Mouse (Mus musculus) intestine, postnatal 0 days (tissue): ENCODE results near the gene Ptpn3. TPM values are rescaled to one million over a fixed set of nuclear protein-coding genes. Genes with fewer than 3 reads are reported as not detected.

ENCODE experiments used
- ATAC-seq: fragments of 200-750 bp; cut with Nextera tagmentation; 2 replicates; pipeline ENCODE4 v1.8.0; 2017; ENCODE audit warnings: mild to moderate bottlenecking, moderate TSS enrichment, moderate library complexity
- H3K27ac ChIP-seq: fragments of 300-500 bp; sonication (generic); 2 replicates; pipeline ENCODE4 v1.5.1; 2014; ENCODE audit warnings: mild to moderate bottlenecking, low read depth, low read length, moderate library complexity
- H3K27me3 ChIP-seq: fragments of 300-500 bp; sonication (generic); replicated peaks from 2 replicates; pipeline ENCODE4 v1.6.1; 2014; ENCODE audit warnings: low read length, mixed read lengths; ENCODE audit not compliant: control insufficient read depth, insufficient read depth
- H3K36me3 ChIP-seq: fragments of 300-500 bp; sonication (generic); 2 replicates; pipeline ENCODE4 v1.6.1; 2014; ENCODE audit warnings: mild to moderate bottlenecking, moderate library complexity; ENCODE audit not compliant: control insufficient read depth, insufficient read depth
- H3K4me1 ChIP-seq: fragments of 300-500 bp; sonication (generic); replicated peaks from 2 replicates; pipeline ENCODE4 v1.6.1; 2014; ENCODE audit warnings: antibody characterized with exemption, low read length, mixed read lengths; ENCODE audit not compliant: control insufficient read depth, insufficient read depth
- H3K4me2 ChIP-seq: fragments of 300-500 bp; sonication (generic); replicated peaks from 2 replicates; pipeline ENCODE4 v1.6.1; 2014; ENCODE audit warnings: low read depth, mild to moderate bottlenecking, moderate library complexity
- H3K4me3 ChIP-seq: fragments of 300-500 bp; sonication (generic); 2 replicates; pipeline ENCODE4 v1.5.1; 2014; ENCODE audit warnings: low read depth, low read length
- H3K9ac ChIP-seq: fragments of 300-500 bp; sonication (generic); 2 replicates; pipeline ENCODE4 v1.6.1; 2014; ENCODE audit warnings: mild to moderate bottlenecking, low read depth, low read length
- H3K9me3 ChIP-seq: fragments of 300-500 bp; sonication (generic); 2 replicates; pipeline ENCODE4 v1.6.1; 2016; ENCODE audit warnings: mixed run types; ENCODE audit not compliant: control insufficient read depth
- CTCF ChIP-seq: sonication (generic); IDR thresholded peaks from 2 replicates; pipeline ENCODE4 v1.5.1; 2016; ENCODE audit warnings: low read depth, mild to moderate bottlenecking, control low read depth, antibody characterized with exemption, moderate library complexity
- WGBS: fragments of 180-500 bp; shearing (Covaris S2); extraction: QIAGEN DNeasy Blood & Tissue Kit; methylation state at CpG from one replicate; pipeline ENCODE4 v1.1.7; 2014; 5-methylcytosine and 5-hydroxymethylcytosine counted together
- polyA plus RNA-seq: library from polyadenylated mRNA; unstranded; fragments of >200 nt; fragmentation: Nextera tagmentation; extraction: Ambion mirVana; gene quantifications from 2 replicates; pipeline ENCODE4 v1.2.1, GENCODE M21; 2015

The Ptpn3 gene
- polyA plus RNA-seq, 1 experiment from 2014 or later: 8.6 TPM

DNA sequence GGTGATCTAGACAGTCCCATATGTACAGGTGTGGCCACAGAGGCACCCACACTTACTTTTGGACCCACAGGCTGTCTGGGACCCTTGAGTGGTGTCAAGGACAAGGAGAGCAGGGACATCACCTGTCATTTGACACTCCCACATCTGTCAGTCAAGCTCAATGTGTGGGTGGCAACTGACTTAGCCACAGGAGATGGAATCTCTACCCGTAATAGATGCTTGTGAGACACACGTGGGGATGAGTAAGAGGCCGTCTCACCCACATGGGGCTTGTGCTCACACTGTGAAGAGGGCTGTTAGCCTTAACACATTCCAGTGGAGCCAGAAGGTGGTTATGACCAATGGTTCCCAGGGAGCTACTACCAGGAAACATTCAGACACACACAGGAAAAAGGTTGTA is 13.8 kb downstream of the Ptpn3 start:
- ATAC-seq: no peak
- Histone ChIP-seq H3K9me3 (no peaks in the 10 kb centered on the region), H3K36me3 (no peaks in the 10 kb centered on the region), H3K4me1 (no peaks in the 10 kb centered on the region), H3K27ac (no peak overlapping the region), H3K27me3 (no peaks in the 10 kb centered on the region), H3K4me2 (no peak overlapping the region), H3K9ac (no peak overlapping the region), H3K4me3 (no peak overlapping the region)
- TF ChIP-seq CTCF: no peak
- 88% methylated on average over 3 of the region's 3 CpGs for WGBS

DNA sequence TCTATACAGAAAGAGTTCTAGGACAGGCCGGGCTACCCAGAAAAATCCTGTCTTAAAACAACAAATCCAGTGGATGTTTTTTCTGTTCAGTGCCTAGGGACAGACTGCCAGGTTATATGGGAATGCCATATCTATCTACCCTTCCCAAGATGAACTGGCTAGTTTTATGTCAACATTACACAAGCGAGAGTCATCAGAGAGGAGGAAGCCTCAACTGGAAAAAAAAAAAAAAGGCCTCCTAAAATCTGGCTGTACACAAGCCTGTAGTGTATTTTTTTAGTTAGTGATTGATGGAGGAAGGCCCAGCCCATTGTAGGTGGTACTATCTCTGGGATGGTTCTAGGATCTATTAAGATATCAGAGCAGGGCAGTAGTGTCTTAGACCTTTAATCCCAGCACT is 16.4 kb downstream of the Ptpn3 start:
- no peak for ATAC-seq
- 73% methylated on average over 2 of the region's 2 CpGs for WGBS
- no peaks in the 10 kb centered on the region for H3K27me3 ChIP-seq
- H3K4me1 ChIP-seq: no peaks in the 10 kb centered on the region
- no peaks in the 10 kb centered on the region for H3K9me3 ChIP-seq
- H3K4me3 ChIP-seq: no peak overlapping the region
- no peak overlapping the region for H3K4me2 ChIP-seq
- H3K36me3 ChIP-seq: no peaks in the 10 kb centered on the region
- no peak overlapping the region for H3K9ac ChIP-seq
- TF ChIP-seq CTCF: no peak
- no peak overlapping the region; the same call in 1 of the 2 replicates for H3K27ac ChIP-seq

DNA sequence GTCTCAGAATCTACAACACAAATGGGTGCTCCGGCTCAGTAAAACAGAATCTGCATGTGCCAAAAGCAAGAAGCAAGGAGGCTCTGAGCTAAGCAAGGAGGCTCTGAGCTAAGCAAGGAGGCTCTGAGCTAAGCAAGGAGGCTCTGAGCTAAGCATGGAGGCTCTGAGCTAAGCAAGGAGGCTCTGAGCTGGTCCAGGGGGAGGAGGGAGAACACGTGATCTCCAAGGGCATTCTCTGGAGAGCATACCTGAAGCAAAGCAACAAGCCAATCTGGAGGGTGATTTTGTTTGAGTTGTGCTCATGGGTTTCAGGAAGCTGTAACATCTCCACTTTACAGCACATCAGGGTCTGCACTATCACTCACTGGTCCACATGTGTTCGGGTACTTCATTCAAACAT is 18.4 kb downstream of the Ptpn3 start:
- H3K4me1 ChIP-seq: peaks cover 5% of the 10 kb centered on the region
- no peaks in the 10 kb centered on the region for H3K27me3 ChIP-seq
- H3K9me3 ChIP-seq: no peaks in the 10 kb centered on the region
- 49% methylated on average over 3 of the region's 3 CpGs for WGBS
- H3K4me2 ChIP-seq: no peak overlapping the region; the same call in 1 of the 2 replicates
- H3K4me3 ChIP-seq: no peak overlapping the region
- no peak for TF ChIP-seq CTCF
- no peak for ATAC-seq
- H3K36me3 ChIP-seq: no peaks in the 10 kb centered on the region
- H3K27ac ChIP-seq: peak overlapping the region; percentile 85
- H3K9ac ChIP-seq: no peak overlapping the region

DNA sequence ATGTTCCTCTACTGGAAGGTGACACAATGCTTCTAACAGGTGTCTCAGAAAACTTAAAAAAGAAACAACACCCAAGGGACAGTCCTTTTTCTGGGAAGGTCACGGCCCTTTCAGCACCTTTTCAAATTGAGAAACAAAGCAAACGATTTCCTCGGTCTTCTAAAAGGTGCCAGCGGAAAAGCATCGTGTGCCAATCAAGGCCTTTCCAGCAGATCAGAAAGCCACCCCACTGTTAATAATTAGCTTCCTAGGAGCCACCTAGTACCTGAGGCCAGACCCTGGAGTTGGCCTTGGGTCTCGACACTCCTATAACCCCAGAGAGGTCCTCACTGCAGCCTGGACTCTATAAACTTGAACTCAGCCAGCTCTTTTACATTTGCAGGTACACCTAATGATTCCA is 19.0 kb downstream of the Ptpn3 start:
- no peak for TF ChIP-seq CTCF
- Histone ChIP-seq H3K4me2 (peak overlapping the region; percentile 6), H3K4me3 (no peak overlapping the region), H3K4me1 (peaks cover 5% of the 10 kb centered on the region), H3K27ac (peak overlapping the region; percentile 85), H3K9ac (no peak overlapping the region), H3K27me3 (no peaks in the 10 kb centered on the region), H3K9me3 (no peaks in the 10 kb centered on the region), H3K36me3 (no peaks in the 10 kb centered on the region)
- 37% methylated on average over 6 of the region's 6 CpGs for WGBS
- peak; percentile 78 for ATAC-seq

DNA sequence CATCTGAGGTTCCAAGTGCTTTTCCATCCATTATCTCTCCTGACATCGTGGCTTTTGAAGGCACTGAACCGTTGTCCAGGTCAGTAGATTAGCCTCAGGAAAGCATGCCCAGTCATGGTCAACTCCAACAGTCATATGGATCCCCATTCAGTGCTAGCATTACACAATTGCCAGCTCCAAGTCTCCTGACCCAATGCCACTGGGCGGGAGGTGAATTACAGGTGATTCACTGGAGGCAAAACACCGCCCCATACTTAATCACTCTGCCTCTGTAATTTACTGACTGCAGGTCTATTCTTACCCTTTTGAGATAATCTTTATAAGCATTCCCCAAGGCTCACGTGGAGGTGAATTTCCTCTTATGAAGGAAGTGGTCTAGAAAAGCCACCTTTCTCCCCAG is 19.5 kb downstream of the Ptpn3 start:
- no peak overlapping the region for H3K9ac ChIP-seq
- H3K36me3 ChIP-seq: no peaks in the 10 kb centered on the region
- H3K9me3 ChIP-seq: no peaks in the 10 kb centered on the region
- 36% methylated on average over 5 of the region's 5 CpGs for WGBS
- peak; percentile 91 for ATAC-seq
- peak overlapping the region; percentile 85 for H3K27ac ChIP-seq
- H3K27me3 ChIP-seq: no peaks in the 10 kb centered on the region
- H3K4me1 ChIP-seq: peaks cover 5% of the 10 kb centered on the region
- TF ChIP-seq CTCF: no peak
- peak overlapping the region; percentile 6 for H3K4me2 ChIP-seq
- no peak overlapping the region for H3K4me3 ChIP-seq

DNA sequence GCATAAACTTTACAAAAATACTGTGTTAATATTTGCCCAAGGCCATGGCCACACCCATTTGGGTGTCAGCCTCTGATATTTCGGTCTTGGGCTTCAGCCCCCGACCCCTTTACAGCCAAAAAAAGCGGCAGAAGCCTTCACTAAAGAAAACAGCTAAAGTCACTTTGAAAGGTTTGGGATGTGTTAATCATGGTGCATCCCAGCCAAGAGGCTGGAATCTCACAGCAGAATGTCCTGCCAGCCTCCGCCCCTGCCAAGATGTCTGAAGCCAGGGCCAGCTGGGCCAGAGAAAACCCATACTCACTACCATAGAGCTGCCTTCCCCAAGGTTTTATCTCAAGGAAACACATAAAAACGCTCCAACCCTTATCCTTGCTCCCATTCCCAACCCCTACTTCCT is 20.7 kb downstream of the Ptpn3 start:
- H3K9ac ChIP-seq: no peak overlapping the region
- no peak overlapping the region for H3K4me3 ChIP-seq
- no peak overlapping the region for H3K27ac ChIP-seq
- WGBS: 63% methylated on average over 5 of the region's 5 CpGs
- ATAC-seq: no peak
- H3K9me3 ChIP-seq: no peaks in the 10 kb centered on the region
- no peak for TF ChIP-seq CTCF
- H3K4me1 ChIP-seq: peaks cover 5% of the 10 kb centered on the region
- H3K4me2 ChIP-seq: no peak overlapping the region
- H3K36me3 ChIP-seq: no peaks in the 10 kb centered on the region
- H3K27me3 ChIP-seq: no peaks in the 10 kb centered on the region

DNA sequence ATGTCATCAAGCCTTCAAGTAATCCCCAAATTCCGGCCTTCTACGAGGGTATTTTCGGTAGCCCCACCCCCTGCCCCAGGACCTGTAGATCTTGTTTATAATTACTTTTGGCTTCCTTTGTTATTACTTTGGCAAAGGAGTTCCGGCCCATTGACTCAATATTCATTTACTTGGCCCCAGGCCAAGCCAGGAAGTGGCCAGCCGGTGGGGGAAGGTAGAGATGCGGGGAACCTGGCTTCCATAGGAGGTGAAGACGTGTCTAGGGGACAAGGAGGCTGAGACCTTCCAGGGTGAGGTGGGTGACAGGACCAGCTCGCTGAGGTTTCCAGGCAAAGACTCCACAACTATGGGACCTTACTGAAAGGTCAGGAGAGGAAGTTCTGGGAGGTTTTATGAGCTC is 22.4 kb downstream of the Ptpn3 start:
- no peak for ATAC-seq
- Histone ChIP-seq H3K4me1 (peaks cover 5% of the 10 kb centered on the region), H3K27me3 (no peaks in the 10 kb centered on the region), H3K27ac (peak overlapping the region; percentile 30), H3K9me3 (no peaks in the 10 kb centered on the region), H3K36me3 (no peaks in the 10 kb centered on the region), H3K4me2 (peak overlapping the region; percentile 25), H3K4me3 (no peak overlapping the region), H3K9ac (no peak overlapping the region)
- no peak for TF ChIP-seq CTCF
- 10% methylated on average over 8 of the region's 8 CpGs for WGBS
